7 mouse cellular contexts compared by ENCODE assay signal in genomic region chr13:63552291-63552932, GRCm38 (mm10). TPM values are rescaled to one million over a fixed set of nuclear protein-coding genes. Genes with fewer than 3 reads are reported as not detected.
DNase-seq lines count a peak whose midpoint lies in the region; ATAC-seq and TF ChIP-seq lines count a peak whose summit lies in the region.

No protein-coding gene starts in this region.

- 0 out of 2 replicates have a peak, but pooled peaks cover 7% of the 10 kb centered on the region for H3K36me3 ChIP-seq in lung, embryonic 16.5 days (ENCODE audit: control insufficient read depth, insufficient read depth, low read length)
- no peaks in the 10 kb centered on the region for H3K36me3 ChIP-seq in forebrain, embryonic 16.5 days (ENCODE audit: control insufficient read depth, insufficient read depth)
- peaks cover 3% of the 10 kb centered on the region; the same call in 1 of the 2 replicates for H3K36me3 ChIP-seq in midbrain, embryonic 11.5 days (ENCODE audit: control insufficient read depth, insufficient read depth, low read length)
- no peaks in the 10 kb centered on the region for H3K36me3 ChIP-seq in stomach, embryonic 16.5 days (ENCODE audit: control insufficient read depth, insufficient read depth, low read length)

- no peak for DNase-seq in lung, adult 2 months
- peak; percentile 95 to 99 for DNase-seq in cerebellum, adult 18-20 months
- DNase-seq in kidney, postnatal 4 days = peak; percentile 73 to 81
- DNase-seq in midbrain, embryonic 11.5 days (ENCODE audit: low spot score, missing footprints) = peak; percentile 86

- H3K4me3 ChIP-seq in lung, embryonic 16.5 days (ENCODE audit: low read length) = no peak overlapping the region
- H3K4me3 ChIP-seq in lung, adult 2 months (replicated peaks; ENCODE audit: extremely low read depth, low read depth, low read length) = no peak overlapping the region
- no peak overlapping the region for H3K4me3 ChIP-seq in forebrain, embryonic 16.5 days (replicated peaks; ENCODE audit: low read length)
- H3K4me3 ChIP-seq in midbrain, embryonic 11.5 days (ENCODE audit: low read depth, low read length) = no peak overlapping the region
- H3K4me3 ChIP-seq in stomach, embryonic 16.5 days (replicated peaks; ENCODE audit: low read length) = 0 out of 2 replicates have a peak overlapping the region, but pooled peaks have one; percentile 9

- peak overlapping the region; percentile 35; the same call in 1 of the 2 replicates for H3K27ac ChIP-seq in lung, embryonic 16.5 days (ENCODE audit: low read length)
- 0 out of 2 replicates have a peak overlapping the region, but pooled peaks have one; percentile 10 for H3K27ac ChIP-seq in forebrain, embryonic 16.5 days (ENCODE audit: low read length)
- H3K27ac ChIP-seq in midbrain, embryonic 11.5 days (ENCODE audit: low read depth, low read length) = peak overlapping the region; percentile 36
- H3K27ac ChIP-seq in stomach, embryonic 16.5 days (ENCODE audit: low read length) = peak overlapping the region; percentile 77

- no peak for TF ChIP-seq CTCF in lung, adult 2 months (IDR thresholded peaks at IDR 0.05; ENCODE audit: insufficient read depth, low read length)

- H3K27me3 ChIP-seq in lung, embryonic 16.5 days (ENCODE audit: control insufficient read depth, insufficient read depth, low read depth, low read length) = no peaks in the 10 kb centered on the region
- peaks cover 4% of the 10 kb centered on the region for H3K27me3 ChIP-seq in forebrain, embryonic 16.5 days (replicated peaks; ENCODE audit: control insufficient read depth, insufficient read depth, low read length)
- no peaks in the 10 kb centered on the region for H3K27me3 ChIP-seq in midbrain, embryonic 11.5 days (ENCODE audit: control insufficient read depth, insufficient read depth, low read length)
- H3K27me3 ChIP-seq in stomach, embryonic 16.5 days (ENCODE audit: control insufficient read depth, insufficient read depth, low read length) = no peaks in the 10 kb centered on the region

- H3K9ac ChIP-seq in lung, embryonic 16.5 days (ENCODE audit: low read length) = peak overlapping the region; percentile 29
- 0 out of 2 replicates have a peak overlapping the region, but pooled peaks have one; percentile 26 for H3K9ac ChIP-seq in forebrain, embryonic 16.5 days (replicated peaks; ENCODE audit: low read depth, low read length)
- peak overlapping the region; percentile 26; the same call in 1 of the 2 replicates for H3K9ac ChIP-seq in midbrain, embryonic 11.5 days (ENCODE audit: low read length)
- H3K9ac ChIP-seq in stomach, embryonic 16.5 days (ENCODE audit: low read length) = peak overlapping the region; percentile 46; the same call in 1 of the 2 replicates

- no peak for TF ChIP-seq POLR2A in lung, adult 2 months (IDR thresholded peaks at IDR 0.05; ENCODE audit: borderline replicate concordance, extremely low read depth, low read depth, low read length)

- peak overlapping the region; percentile 3 for H3K4me2 ChIP-seq in lung, embryonic 16.5 days (ENCODE audit: low read depth, low read length)
- H3K4me2 ChIP-seq in forebrain, embryonic 16.5 days (ENCODE audit: low read length) = 0 out of 2 replicates have a peak overlapping the region, but pooled peaks have one; percentile 6
- peak overlapping the region; percentile 10; the same call in 1 of the 2 replicates for H3K4me2 ChIP-seq in midbrain, embryonic 11.5 days
- H3K4me2 ChIP-seq in stomach, embryonic 16.5 days (ENCODE audit: low read depth, low read length) = peak overlapping the region; percentile 38

- 38% methylated on average over 10 of the region's 10 CpGs for WGBS in lung, embryonic 16.5 days
- WGBS in lung, adult 2 months = 49% methylated on average over 10 of the region's 10 CpGs
- 13% methylated on average over 10 of the region's 10 CpGs for WGBS in forebrain, embryonic 16.5 days
- 62% methylated on average over 10 of the region's 10 CpGs for WGBS in midbrain, embryonic 11.5 days
- WGBS in stomach, embryonic 16.5 days = 43% methylated on average over 10 of the region's 10 CpGs

- H3K9me3 ChIP-seq in lung, embryonic 16.5 days (ENCODE audit: control insufficient read depth, low read length) = no peaks in the 10 kb centered on the region
- H3K9me3 ChIP-seq in forebrain, embryonic 16.5 days (ENCODE audit: control insufficient read depth, low read length) = no peaks in the 10 kb centered on the region
- H3K9me3 ChIP-seq in midbrain, embryonic 11.5 days (ENCODE audit: control insufficient read depth, low read length) = no peaks in the 10 kb centered on the region
- H3K9me3 ChIP-seq in stomach, embryonic 16.5 days (replicated peaks; ENCODE audit: control insufficient read depth, low read length) = no peaks in the 10 kb centered on the region

- no peak for ATAC-seq in lung, embryonic 16.5 days (ENCODE audit: low read depth)
- peak; percentile 75 for ATAC-seq in forebrain, embryonic 16.5 days
- ATAC-seq in midbrain, embryonic 11.5 days (ENCODE audit: low FRiP score) = peak; percentile 35; the same call in 1 of the 2 replicates
- ATAC-seq in stomach, embryonic 16.5 days (ENCODE audit: insufficient read depth, low FRiP score) = peak; percentile 54; the same call in 1 of the 2 replicates

- H3K4me1 ChIP-seq in lung, embryonic 16.5 days (replicated peaks; ENCODE audit: control insufficient read depth, insufficient read depth, low read length) = peaks cover 85% of the 10 kb centered on the region
- H3K4me1 ChIP-seq in lung, adult 2 months (ENCODE audit: control insufficient read depth, insufficient read depth, low read length) = peaks cover 35% of the 10 kb centered on the region
- H3K4me1 ChIP-seq in forebrain, embryonic 16.5 days (replicated peaks; ENCODE audit: control insufficient read depth, insufficient read depth, low read length) = peaks cover 57% of the 10 kb centered on the region
- H3K4me1 ChIP-seq in midbrain, embryonic 11.5 days (ENCODE audit: control insufficient read depth, insufficient read depth, low read length) = peaks cover 65% of the 10 kb centered on the region
- peaks cover 83% of the 10 kb centered on the region for H3K4me1 ChIP-seq in stomach, embryonic 16.5 days (ENCODE audit: control insufficient read depth, insufficient read depth, low read length)

RNA-seq across cellular contexts. Expression of gene Ptch1, which starts 21.0 kb away (rescaled TPM):
- 33.4 and 34.2 TPM in 2 replicates for polyA plus RNA-seq in lung, embryonic 16.5 days (2015; fragmentation: Nextera tagmentation; extraction: Ambion mirVana)
- polyA plus RNA-seq in lung, adult 2 months (2012; rRNA removed) = 41.4 and 47.6 TPM in 2 replicates
- polyA plus RNA-seq in forebrain, embryonic 16.5 days (2015; fragmentation: Nextera tagmentation; extraction: Ambion mirVana) = 8.0 and 11.2 TPM in 2 replicates
- polyA plus RNA-seq in midbrain, embryonic 11.5 days (2014; fragmentation: Nextera tagmentation; extraction: Ambion mirVana) = 22.6 and 22.9 TPM in 2 replicates
- 28.5 and 31.1 TPM in 2 replicates for polyA plus RNA-seq in stomach, embryonic 16.5 days (2015; fragmentation: Nextera tagmentation; extraction: Ambion mirVana)

RNA-seq across cellular contexts. Expression of gene Fancc, which starts 55.3 kb away (rescaled TPM):
- polyA plus RNA-seq in lung, embryonic 16.5 days (2015; fragmentation: Nextera tagmentation; extraction: Ambion mirVana) = 26.7 and 27.8 TPM in 2 replicates
- polyA plus RNA-seq in lung, adult 2 months (2012; rRNA removed) = 12.6 and 18.6 TPM in 2 replicates
- polyA plus RNA-seq in forebrain, embryonic 16.5 days (2015; fragmentation: Nextera tagmentation; extraction: Ambion mirVana) = 13.7 and 13.8 TPM in 2 replicates
- 23.7 and 23.9 TPM in 2 replicates for polyA plus RNA-seq in midbrain, embryonic 11.5 days (2014; fragmentation: Nextera tagmentation; extraction: Ambion mirVana)
- 21.9 and 22.0 TPM in 2 replicates for polyA plus RNA-seq in stomach, embryonic 16.5 days (2015; fragmentation: Nextera tagmentation; extraction: Ambion mirVana)

Comparison
In these comparisons a context has a peak if more than half of its experiments do, and no peak if none do; other contexts are left out.
1. H3K27ac ChIP-seq: peak in every context shown above with its lines; median percentile 77 in stomach, embryonic 16.5 days; 36 in midbrain, embryonic 11.5 days; 35 in lung, embryonic 16.5 days; 10 in forebrain, embryonic 16.5 days.